Mouse (Mus musculus) neural tube, embryonic 14.5 days (tissue): ENCODE data around the gene Plau. TPM values are rescaled to one million over a fixed set of nuclear protein-coding genes. Genes with fewer than 3 reads are reported as not detected.

Source experiments
- ATAC-seq: fragments of 200-750 bp; cut with Nextera tagmentation; 2 replicates; pipeline ENCODE4 v1.8.0; 2017; ENCODE audit warnings: low read depth, mild to moderate bottlenecking, moderate TSS enrichment, moderate library complexity
- H3K27ac ChIP-seq: fragments of 300-500 bp; sonication (generic); 2 replicates; pipeline ENCODE4 v1.5.1; 2014; ENCODE audit warnings: low read depth, mild to moderate bottlenecking, control low read depth, low read length, moderate library complexity, mixed read lengths
- H3K27me3 ChIP-seq: fragments of 300-500 bp; sonication (generic); 2 replicates; pipeline ENCODE4 v1.6.1; 2014; ENCODE audit warnings: low read length; ENCODE audit not compliant: control insufficient read depth, insufficient read depth
- H3K36me3 ChIP-seq: fragments of 300-500 bp; sonication (generic); 2 replicates; pipeline ENCODE4 v1.6.1; 2014; ENCODE audit warnings: low read length, mixed read lengths; ENCODE audit not compliant: control insufficient read depth, insufficient read depth
- H3K4me1 ChIP-seq: fragments of 300-500 bp; sonication (generic); 2 replicates; pipeline ENCODE4 v1.6.1; 2014; ENCODE audit warnings: low read length; ENCODE audit not compliant: control insufficient read depth, insufficient read depth
- H3K4me2 ChIP-seq: fragments of 300-500 bp; sonication (generic); 2 replicates; pipeline ENCODE4 v1.6.1; 2014; ENCODE audit warnings: mild to moderate bottlenecking, low read depth, low read length, control low read depth
- H3K4me3 ChIP-seq: fragments of 300-500 bp; sonication (generic); 2 replicates; pipeline ENCODE4 v1.5.1; 2014; ENCODE audit warnings: low read depth, low read length, control low read depth, mixed read lengths
- H3K9ac ChIP-seq: fragments of 300-500 bp; sonication (generic); replicated peaks from 2 replicates; pipeline ENCODE4 v1.6.1; 2014; ENCODE audit warnings: low read depth, mild to moderate bottlenecking, control low read depth, low read length, mixed read lengths
- H3K9me3 ChIP-seq: fragments of 300-500 bp; sonication (generic); 2 replicates; pipeline ENCODE4 v1.6.1; 2016; ENCODE audit warnings: low read length; ENCODE audit not compliant: control insufficient read depth
- WGBS: fragments of 180-500 bp; shearing (Covaris S2); extraction: QIAGEN DNeasy Blood & Tissue Kit; methylation state at CpG from one replicate; pipeline ENCODE4 v1.1.7; 2014; 5-methylcytosine and 5-hydroxymethylcytosine counted together
- polyA plus RNA-seq: library from polyadenylated mRNA; unstranded; fragments of >200 nt; fragmentation: Nextera tagmentation; extraction: Ambion mirVana; gene quantifications from 2 replicates; pipeline ENCODE4 v1.2.1, GENCODE M21; 2014

Gene Plau
- polyA plus RNA-seq, 1 experiment from 2014 or later: 0.19 TPM

- ATAC-seq: peak; percentile 72; the same call in 1 of the 2 replicates
- Histone ChIP-seq H3K4me2 (no peak overlapping the region), H3K27ac (no peak overlapping the region), H3K9ac (no peak overlapping the region), H3K27me3 (no peaks in the 10 kb centered on the region), H3K4me1 (no peaks in the 10 kb centered on the region), H3K36me3 (no peaks in the 10 kb centered on the region), H3K9me3 (no peaks in the 10 kb centered on the region), H3K4me3 (no peak overlapping the region)
- WGBS: 2% methylated on average over 7 of the region's 7 CpGs
Measured at GRCm38 (mm10) chr14:20803606-20803938, 32.9 kb upstream of the Plau start.

- H3K4me2 ChIP-seq: no peak overlapping the region
- H3K4me1 ChIP-seq: no peaks in the 10 kb centered on the region
- no peaks in the 10 kb centered on the region for H3K27me3 ChIP-seq
- no peak overlapping the region for H3K9ac ChIP-seq
- no peaks in the 10 kb centered on the region for H3K36me3 ChIP-seq
- H3K9me3 ChIP-seq: no peaks in the 10 kb centered on the region
- no peak for ATAC-seq
- no peak overlapping the region for H3K4me3 ChIP-seq
- WGBS: 88% methylated on average over 5 of the region's 5 CpGs
- no peak overlapping the region for H3K27ac ChIP-seq
Measured at GRCm38 (mm10) chr14:20804481-20804880, 32.0 kb upstream of the Plau start.

DNA sequence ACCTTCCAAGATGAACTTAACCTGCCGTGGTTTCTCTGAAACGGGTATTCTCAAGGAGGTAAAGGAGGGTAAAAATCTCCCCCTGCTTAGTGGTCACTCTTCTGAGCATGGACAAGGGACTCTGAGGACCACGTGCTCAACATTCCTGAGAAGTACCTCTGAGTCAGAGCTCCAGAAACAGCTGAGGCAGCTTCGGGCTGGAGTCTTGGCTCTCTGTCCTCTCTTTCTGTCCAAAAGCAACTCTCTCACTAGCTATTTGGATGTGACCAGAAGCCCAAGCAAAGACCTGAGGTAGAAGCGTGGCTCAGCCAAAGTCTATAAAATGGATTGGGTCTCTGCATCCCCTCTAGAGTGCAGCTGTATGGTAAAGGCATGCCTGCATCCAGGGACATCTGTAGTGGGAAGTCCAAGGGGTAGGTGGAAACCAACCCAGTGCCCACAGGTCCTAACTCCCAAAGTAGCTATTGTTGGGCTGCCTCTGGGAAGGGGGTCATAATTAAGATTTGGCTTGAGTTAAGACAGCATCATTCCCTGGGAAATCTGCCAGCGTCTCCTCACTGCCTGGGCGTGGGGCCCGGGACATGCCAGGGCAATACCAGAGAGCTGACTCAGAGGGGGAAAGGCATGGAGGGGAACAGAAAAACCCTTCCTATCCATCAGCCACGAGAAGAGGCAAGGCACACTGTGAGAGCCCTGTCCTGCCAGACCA lies 31.3 kb upstream of the Plau start:
- no peak overlapping the region for H3K4me3 ChIP-seq
- 65% methylated on average over 9 of the region's 9 CpGs for WGBS
- H3K4me2 ChIP-seq: no peak overlapping the region
- H3K36me3 ChIP-seq: no peaks in the 10 kb centered on the region
- H3K27me3 ChIP-seq: no peaks in the 10 kb centered on the region
- H3K4me1 ChIP-seq: no peaks in the 10 kb centered on the region
- H3K9ac ChIP-seq: no peak overlapping the region
- H3K9me3 ChIP-seq: no peaks in the 10 kb centered on the region
- H3K27ac ChIP-seq: no peak overlapping the region
- ATAC-seq: no peak

- H3K9me3 ChIP-seq: no peaks in the 10 kb centered on the region
- no peak overlapping the region for H3K4me3 ChIP-seq
- H3K27ac ChIP-seq: no peak overlapping the region
- ATAC-seq: no peak
- no peak overlapping the region for H3K9ac ChIP-seq
- no peak overlapping the region for H3K4me2 ChIP-seq
- WGBS: 88% methylated on average over 14 of the region's 14 CpGs
- H3K27me3 ChIP-seq: no peaks in the 10 kb centered on the region
- H3K36me3 ChIP-seq: no peaks in the 10 kb centered on the region
- H3K4me1 ChIP-seq: no peaks in the 10 kb centered on the region
Measured at GRCm38 (mm10) chr14:20806116-20806840, 30.2 kb upstream of the Plau start.

- 81% methylated on average over 4 of the region's 4 CpGs for WGBS
- no peaks in the 10 kb centered on the region for H3K4me1 ChIP-seq
- H3K9ac ChIP-seq: no peak overlapping the region
- H3K27ac ChIP-seq: no peak overlapping the region
- no peaks in the 10 kb centered on the region for H3K9me3 ChIP-seq
- H3K4me3 ChIP-seq: no peak overlapping the region
- H3K27me3 ChIP-seq: no peaks in the 10 kb centered on the region
- no peaks in the 10 kb centered on the region for H3K36me3 ChIP-seq
- no peak for ATAC-seq
- H3K4me2 ChIP-seq: no peak overlapping the region
Measured at GRCm38 (mm10) chr14:20809349-20809748, 27.1 kb upstream of the Plau start.

DNA sequence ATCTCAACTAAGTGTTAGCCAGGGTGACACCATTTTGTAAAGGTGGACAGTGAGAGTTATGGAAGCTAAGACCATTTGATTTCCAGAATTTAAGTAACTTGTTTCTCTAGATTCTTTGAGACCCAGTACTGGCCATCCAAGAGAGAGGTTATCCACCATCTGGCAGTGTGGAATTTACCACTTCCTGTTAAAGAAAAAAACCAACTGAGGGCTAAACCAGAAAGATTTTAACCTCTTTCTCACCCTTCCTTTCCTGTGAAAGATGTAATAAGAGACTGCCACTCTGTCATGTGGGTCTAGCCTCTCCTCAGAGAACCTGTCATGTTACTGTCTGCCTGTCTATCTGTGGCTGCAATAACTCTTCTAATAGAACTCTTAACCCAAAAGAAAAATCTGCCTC lies 26.6 kb upstream of the Plau start:
- no peak overlapping the region for H3K4me2 ChIP-seq
- H3K4me3 ChIP-seq: no peak overlapping the region
- no peaks in the 10 kb centered on the region for H3K9me3 ChIP-seq
- H3K27ac ChIP-seq: no peak overlapping the region
- H3K27me3 ChIP-seq: no peaks in the 10 kb centered on the region
- no peak for ATAC-seq
- H3K4me1 ChIP-seq: no peaks in the 10 kb centered on the region
- H3K36me3 ChIP-seq: no peaks in the 10 kb centered on the region
- no peak overlapping the region for H3K9ac ChIP-seq

GRCm38 (mm10) chr14:20811236-20811635 lies 25.2 kb upstream of the Plau start:
- Histone ChIP-seq H3K9me3 (no peaks in the 10 kb centered on the region), H3K36me3 (no peaks in the 10 kb centered on the region), H3K9ac (no peak overlapping the region), H3K4me1 (no peaks in the 10 kb centered on the region), H3K27me3 (no peaks in the 10 kb centered on the region), H3K27ac (no peak overlapping the region), H3K4me3 (no peak overlapping the region), H3K4me2 (no peak overlapping the region)
- WGBS: 88% methylated on average over 8 of the region's 8 CpGs
- no peak for ATAC-seq

DNA sequence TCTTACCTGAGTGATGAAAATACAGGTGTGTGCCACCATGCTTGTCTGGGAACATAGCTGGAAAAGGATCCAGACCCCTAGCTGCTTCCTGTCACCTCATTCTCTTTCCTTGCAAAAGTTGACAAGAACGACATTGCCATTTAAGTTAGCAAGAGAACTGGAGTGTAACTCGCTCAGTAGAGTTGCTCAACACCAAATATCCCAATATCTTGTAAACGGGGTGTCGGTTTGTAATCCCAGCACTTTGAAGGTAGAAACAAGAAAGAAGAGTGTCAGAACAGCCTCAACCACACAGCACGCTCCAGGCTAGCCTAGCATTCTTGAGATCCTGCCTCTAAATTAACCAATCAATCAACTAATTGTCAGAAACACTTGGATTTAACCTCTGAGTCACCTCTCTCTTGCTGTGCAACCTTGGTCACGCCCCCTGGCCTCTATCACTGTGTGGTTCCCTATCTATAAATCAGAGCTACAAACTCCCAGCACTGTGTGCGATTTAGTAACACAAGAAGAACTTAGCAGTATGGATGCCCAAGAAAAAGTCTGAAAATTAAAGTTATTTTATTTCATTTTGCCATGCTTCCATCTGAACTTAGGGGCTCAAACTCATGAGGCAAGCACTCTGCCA lies 24.6 kb upstream of the Plau start:
- Histone ChIP-seq H3K36me3 (no peaks in the 10 kb centered on the region), H3K27ac (no peak overlapping the region), H3K9ac (no peak overlapping the region), H3K4me2 (no peak overlapping the region), H3K9me3 (no peaks in the 10 kb centered on the region), H3K27me3 (no peaks in the 10 kb centered on the region), H3K4me1 (no peaks in the 10 kb centered on the region), H3K4me3 (no peak overlapping the region)
- 70% methylated on average over 7 of the region's 7 CpGs for WGBS
- no peak for ATAC-seq

DNA sequence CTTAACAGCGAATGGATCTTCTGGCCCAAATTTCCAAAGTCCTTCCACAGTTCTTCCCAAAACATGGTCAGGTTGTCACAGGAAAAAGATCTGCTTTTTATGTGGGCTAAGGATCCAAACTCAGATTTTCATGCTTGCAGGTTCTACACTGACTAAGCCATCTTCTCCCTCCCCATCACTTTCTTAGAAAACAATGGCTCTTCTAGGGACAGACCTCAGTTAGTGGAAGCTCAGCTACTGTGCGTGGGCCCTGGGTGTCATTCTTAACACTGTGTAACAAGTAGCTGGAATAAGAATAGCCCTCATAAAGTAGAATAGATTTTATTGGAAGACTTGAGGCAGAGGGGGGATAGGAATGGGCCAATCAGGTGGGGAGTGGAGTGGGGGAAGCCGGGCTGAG lies 21.0 kb upstream of the Plau start:
- Histone ChIP-seq H3K27me3 (no peaks in the 10 kb centered on the region), H3K9ac (no peak overlapping the region), H3K4me2 (no peak overlapping the region), H3K9me3 (no peaks in the 10 kb centered on the region), H3K36me3 (no peaks in the 10 kb centered on the region), H3K4me1 (no peaks in the 10 kb centered on the region), H3K27ac (no peak overlapping the region), H3K4me3 (no peak overlapping the region)
- ATAC-seq: no peak
- 85% methylated on average over 3 of the region's 3 CpGs for WGBS
